Mouse (Mus musculus): ENCODE measurements at regions not wholly inside any gene's neighbourhood (a gene's known extent, or its start where the extent isn't known, plus 50 kb on each side); places are given as distances from the start of the nearest gene placed in this dataset.
A peak's percentile ranks its signal among the peaks of the same experiment; 100 is the strongest.

- no peak overlapping the region for H3K9ac ChIP-seq (replicated peaks; ENCODE audit: low read length)
- WGBS = 71% methylated on average over 2 of the region's 2 CpGs
- DNase-seq (ENCODE audit: low spot score) = no peak
Observed at GRCm38 (mm10) chr13:31068343-31068742, 94.3 kb downstream of the Gm5447 start.

DNA sequence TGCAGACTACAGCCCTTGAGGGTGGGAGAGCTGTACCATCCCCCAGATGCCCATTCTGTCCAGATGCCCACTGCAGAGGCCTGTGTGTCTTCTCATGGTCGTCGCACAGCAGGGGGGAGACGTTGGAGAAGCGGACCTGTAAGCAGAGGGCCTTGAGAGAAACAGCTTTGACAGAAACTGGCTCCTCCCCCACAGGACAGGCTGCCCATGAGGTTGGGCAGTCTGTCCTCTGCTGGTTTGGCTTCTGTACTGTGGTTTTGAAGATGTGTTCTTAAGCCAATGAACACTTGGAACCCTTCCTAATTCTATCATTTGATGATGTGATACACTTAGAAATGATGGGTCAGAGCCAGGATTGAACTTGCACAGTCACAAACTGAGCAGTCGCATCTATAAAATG lies 102.5 kb downstream of the Gm5447 start:
- DNase-seq (ENCODE audit: low spot score) = no peak
- 58% methylated on average over 5 of the region's 5 CpGs for WGBS

More at GRCm38 (mm10) chr13:31068343-31068742, 94.3 kb downstream of the Gm5447 start:
- no peaks in the 10 kb centered on the region for H3K36me3 ChIP-seq (ENCODE audit: insufficient read depth, low read length)
- no peak for ATAC-seq
- TF ChIP-seq CTCF (IDR thresholded peaks at IDR 0.05; ENCODE audit: low read depth) = no peak
- no peaks in the 10 kb centered on the region for H3K4me1 ChIP-seq (ENCODE audit: insufficient read depth, low read length)
- H3K27ac ChIP-seq = no peak overlapping the region
- no peak overlapping the region for H3K4me3 ChIP-seq (ENCODE audit: low read length)
- H3K9me3 ChIP-seq (ENCODE audit: low read length) = no peaks in the 10 kb centered on the region
- no peak overlapping the region for H3K4me2 ChIP-seq (ENCODE audit: low read depth, low read length)
- H3K27me3 ChIP-seq (ENCODE audit: insufficient read depth, low read length) = no peaks in the 10 kb centered on the region

DNA sequence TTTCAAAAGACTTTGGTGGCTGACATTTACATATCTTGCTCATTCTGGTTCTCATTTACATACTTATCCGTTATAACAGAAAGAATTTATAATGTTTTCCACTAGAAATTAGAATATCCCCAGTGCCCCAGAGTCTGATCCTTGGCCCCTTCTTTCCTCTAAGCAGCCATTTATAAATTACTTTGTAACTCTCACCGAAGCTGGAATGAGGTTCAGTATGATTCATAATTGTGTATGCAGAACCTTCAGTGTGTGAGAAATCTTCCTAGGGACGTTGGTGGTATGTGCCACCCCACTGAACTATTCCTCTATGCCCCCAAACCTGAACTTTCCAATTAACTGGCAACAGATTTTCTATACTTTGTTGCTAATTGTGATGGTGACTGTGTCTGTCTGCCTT lies 104.7 kb downstream of the Gm5447 start:
- Histone ChIP-seq H3K4me1 (ENCODE audit: insufficient read depth, low read length) (no peaks in the 10 kb centered on the region), H3K9me3 (ENCODE audit: low read length) (no peaks in the 10 kb centered on the region), H3K36me3 (ENCODE audit: insufficient read depth, low read length) (no peaks in the 10 kb centered on the region), H3K27ac (no peak overlapping the region), H3K9ac (replicated peaks; ENCODE audit: low read length) (no peak overlapping the region), H3K4me3 (ENCODE audit: low read length) (no peak overlapping the region), H3K4me2 (ENCODE audit: low read depth, low read length) (no peak overlapping the region), H3K27me3 (ENCODE audit: insufficient read depth, low read length) (peaks cover 13% of the 10 kb centered on the region)
- no peak for TF ChIP-seq CTCF (IDR thresholded peaks at IDR 0.05; ENCODE audit: low read depth)
- DNase-seq (ENCODE audit: low spot score) (no peak), ATAC-seq (no peak)
- WGBS = 68% methylated on average over 3 of the region's 3 CpGs

More for the DNA sequence above, 102.5 kb downstream of the Gm5447 start:
- no peaks in the 10 kb centered on the region for H3K4me1 ChIP-seq (ENCODE audit: insufficient read depth, low read length)
- no peak overlapping the region for H3K9ac ChIP-seq (replicated peaks; ENCODE audit: low read length)
- H3K27me3 ChIP-seq (ENCODE audit: insufficient read depth, low read length) = peaks cover 13% of the 10 kb centered on the region
- ATAC-seq = no peak
- no peaks in the 10 kb centered on the region for H3K9me3 ChIP-seq (ENCODE audit: low read length)
- H3K36me3 ChIP-seq (ENCODE audit: insufficient read depth, low read length) = no peaks in the 10 kb centered on the region
- no peak for TF ChIP-seq CTCF (IDR thresholded peaks at IDR 0.05; ENCODE audit: low read depth)
- no peak overlapping the region for H3K4me2 ChIP-seq (ENCODE audit: low read depth, low read length)
- no peak overlapping the region for H3K27ac ChIP-seq
- H3K4me3 ChIP-seq (ENCODE audit: low read length) = no peak overlapping the region

GRCm38 (mm10) chr13:31080215-31080614 lies 106.2 kb downstream of the Gm5447 start:
- Histone ChIP-seq H3K4me2 (ENCODE audit: low read depth, low read length) (no peak overlapping the region), H3K4me1 (ENCODE audit: insufficient read depth, low read length) (no peaks in the 10 kb centered on the region), H3K27ac (no peak overlapping the region), H3K9me3 (ENCODE audit: low read length) (no peaks in the 10 kb centered on the region), H3K9ac (replicated peaks; ENCODE audit: low read length) (no peak overlapping the region), H3K27me3 (ENCODE audit: insufficient read depth, low read length) (peaks cover 13% of the 10 kb centered on the region), H3K4me3 (ENCODE audit: low read length) (no peak overlapping the region), H3K36me3 (ENCODE audit: insufficient read depth, low read length) (no peaks in the 10 kb centered on the region)
- no peak for TF ChIP-seq CTCF (IDR thresholded peaks at IDR 0.05; ENCODE audit: low read depth)
- DNase-seq (ENCODE audit: low spot score) (no peak), ATAC-seq (no peak)
- WGBS = 55% methylated on average over 4 of the region's 4 CpGs

DNA sequence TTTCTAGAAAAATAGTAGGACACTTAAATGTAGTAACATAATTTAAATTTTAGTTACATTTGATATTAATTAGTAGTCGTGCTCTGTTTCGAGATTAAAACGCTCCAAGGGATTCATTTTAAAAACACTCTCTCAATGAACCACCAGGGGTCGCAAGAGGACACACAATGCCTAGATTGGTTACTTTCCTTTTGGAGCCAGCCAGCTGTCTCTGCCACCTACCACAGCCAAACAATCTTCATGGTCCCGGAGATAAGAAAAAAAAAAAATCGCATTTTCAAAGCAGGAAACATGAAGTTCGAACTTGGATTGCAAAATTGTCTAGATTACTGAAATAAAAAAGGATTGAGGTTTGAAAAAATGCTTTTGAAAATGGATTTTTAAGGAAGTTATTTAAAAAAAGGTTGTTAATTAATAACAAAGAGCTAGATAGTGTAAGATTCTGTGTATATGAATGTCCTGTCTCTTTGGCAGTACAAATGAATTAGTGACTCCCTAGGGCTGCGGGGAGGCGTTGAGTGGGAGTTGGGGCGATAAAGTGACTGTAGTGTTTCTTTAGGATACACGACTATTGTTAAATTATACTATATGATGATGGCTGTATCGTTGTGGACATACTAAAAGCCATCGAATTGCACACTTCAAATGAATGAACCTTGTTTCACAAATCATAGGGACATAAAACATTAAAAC lies 108.6 kb downstream of the Gm5447 start:
- TF ChIP-seq CTCF (IDR thresholded peaks at IDR 0.05; ENCODE audit: low read depth) = peak; percentile 86
- 34% methylated on average over 13 of the region's 13 CpGs for WGBS
- no peaks in the 10 kb centered on the region for H3K9me3 ChIP-seq (ENCODE audit: low read length)
- H3K27me3 ChIP-seq (ENCODE audit: insufficient read depth, low read length) = peaks cover 13% of the 10 kb centered on the region
- DNase-seq (ENCODE audit: low spot score) (peak; percentile 90), ATAC-seq (0 out of 2 replicates have a peak, but pooled peaks have one; percentile 51)
- H3K27ac ChIP-seq = no peak overlapping the region
- H3K4me2 ChIP-seq (ENCODE audit: low read depth, low read length) = no peak overlapping the region
- H3K36me3 ChIP-seq (ENCODE audit: insufficient read depth, low read length) = no peaks in the 10 kb centered on the region
- no peak overlapping the region for H3K4me3 ChIP-seq (ENCODE audit: low read length)
- H3K9ac ChIP-seq (replicated peaks; ENCODE audit: low read length) = no peak overlapping the region
- H3K4me1 ChIP-seq (ENCODE audit: insufficient read depth, low read length) = no peaks in the 10 kb centered on the region

DNA sequence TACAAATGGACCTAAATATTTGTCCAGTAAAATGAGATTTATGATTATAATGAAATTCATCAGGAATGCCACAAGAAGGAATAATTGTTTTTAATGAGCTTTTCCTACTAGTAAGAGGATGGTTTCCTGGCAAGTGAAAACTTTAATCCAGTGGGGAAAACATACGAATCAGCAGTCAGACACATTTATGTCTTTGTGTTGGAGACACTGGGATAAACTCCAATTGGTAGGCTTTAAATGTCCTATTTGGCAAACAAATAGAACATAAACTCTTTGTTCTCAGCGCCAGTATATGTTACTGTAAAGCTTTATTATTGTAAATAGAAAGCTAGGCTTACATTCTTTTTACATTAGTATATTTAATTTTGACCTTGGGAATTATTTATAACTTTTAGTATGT lies 127.0 kb downstream of the Gm5447 start:
- H3K4me3 ChIP-seq (ENCODE audit: low read length) = no peak overlapping the region
- no peaks in the 10 kb centered on the region for H3K9me3 ChIP-seq (ENCODE audit: low read length)
- H3K27me3 ChIP-seq (ENCODE audit: insufficient read depth, low read length) = no peaks in the 10 kb centered on the region
- DNase-seq (ENCODE audit: low spot score) = no peak
- H3K4me1 ChIP-seq (ENCODE audit: insufficient read depth, low read length) = no peaks in the 10 kb centered on the region
- TF ChIP-seq CTCF (IDR thresholded peaks at IDR 0.05; ENCODE audit: low read depth) = no peak
- 66% methylated on average over 2 of the region's 2 CpGs for WGBS
- ATAC-seq = no peak
- no peak overlapping the region for H3K4me2 ChIP-seq (ENCODE audit: low read depth, low read length)
- H3K9ac ChIP-seq (replicated peaks; ENCODE audit: low read length) = no peak overlapping the region
- no peak overlapping the region for H3K27ac ChIP-seq
- H3K36me3 ChIP-seq (ENCODE audit: insufficient read depth, low read length) = no peaks in the 10 kb centered on the region

DNA sequence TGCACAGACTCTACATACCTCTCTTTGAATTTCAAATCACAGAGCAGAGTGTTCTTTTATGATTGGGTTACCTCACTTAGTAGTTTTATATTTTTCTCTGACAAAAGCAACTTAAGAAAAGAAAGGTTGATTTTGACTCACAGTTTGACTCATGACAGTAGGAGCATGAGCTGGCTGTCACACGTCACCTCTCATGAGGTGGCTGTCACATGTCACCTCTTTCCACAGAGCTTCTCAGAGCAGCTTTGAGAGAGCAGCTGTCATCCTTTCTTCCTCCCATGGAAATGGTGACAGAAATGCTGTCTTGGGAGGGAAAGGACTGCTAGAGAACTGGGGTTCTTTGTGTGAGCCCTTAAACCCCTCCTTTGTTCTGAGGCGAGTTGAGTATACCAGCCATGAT lies 133.4 kb downstream of the Gm5447 start:
- no peak overlapping the region for H3K27ac ChIP-seq
- no peaks in the 10 kb centered on the region for H3K4me1 ChIP-seq (ENCODE audit: insufficient read depth, low read length)
- H3K9ac ChIP-seq (replicated peaks; ENCODE audit: low read length) = no peak overlapping the region
- no peaks in the 10 kb centered on the region for H3K36me3 ChIP-seq (ENCODE audit: insufficient read depth, low read length)
- no peak overlapping the region for H3K4me2 ChIP-seq (ENCODE audit: low read depth, low read length)
- no peaks in the 10 kb centered on the region for H3K27me3 ChIP-seq (ENCODE audit: insufficient read depth, low read length)
- DNase-seq (ENCODE audit: low spot score) (no peak), ATAC-seq (no peak)
- H3K9me3 ChIP-seq (ENCODE audit: low read length) = no peaks in the 10 kb centered on the region
- H3K4me3 ChIP-seq (ENCODE audit: low read length) = no peak overlapping the region
- TF ChIP-seq CTCF (IDR thresholded peaks at IDR 0.05; ENCODE audit: low read depth) = no peak
- WGBS = 65% methylated on average over 2 of the region's 2 CpGs
